Mouse (Mus musculus): ENCODE data around the gene Trir. TPM values are rescaled to one million over a fixed set of nuclear protein-coding genes. Genes with fewer than 3 reads are reported as not detected.

Gene Trir
- total RNA-seq, 2 experiments from 2014 or later: 82.7 to 88.7 TPM

DNA sequence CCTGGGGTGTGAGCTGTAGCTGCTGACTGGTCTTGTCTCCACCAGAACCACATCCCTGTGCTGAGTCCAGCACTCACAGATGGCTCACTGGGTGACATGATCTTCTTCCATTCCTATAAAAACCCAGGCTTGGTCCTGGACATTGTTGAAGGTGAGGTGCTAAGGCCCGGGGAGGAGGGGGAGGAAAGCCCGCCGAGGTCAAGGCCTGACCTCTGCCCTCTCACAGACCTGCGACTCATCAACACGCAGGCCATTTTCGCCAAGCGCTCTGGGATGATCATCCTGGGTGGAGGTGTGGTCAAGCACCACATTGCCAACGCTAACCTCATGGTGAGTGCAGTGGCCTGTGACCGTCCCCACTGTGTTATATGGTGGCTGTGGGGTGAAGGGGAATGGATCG lies 47.5 kb downstream of the Trir start:
- intact Hi-C loops (cut with DNase I): loop anchor here (10.0 kb wide), 3 partner anchors 221 to 481 kb away; partner anchors contain the start of genes Dnaja2, Orc6 and Vps35
- no peak for DNase-seq (ENCODE audit: low spot score)

DNA sequence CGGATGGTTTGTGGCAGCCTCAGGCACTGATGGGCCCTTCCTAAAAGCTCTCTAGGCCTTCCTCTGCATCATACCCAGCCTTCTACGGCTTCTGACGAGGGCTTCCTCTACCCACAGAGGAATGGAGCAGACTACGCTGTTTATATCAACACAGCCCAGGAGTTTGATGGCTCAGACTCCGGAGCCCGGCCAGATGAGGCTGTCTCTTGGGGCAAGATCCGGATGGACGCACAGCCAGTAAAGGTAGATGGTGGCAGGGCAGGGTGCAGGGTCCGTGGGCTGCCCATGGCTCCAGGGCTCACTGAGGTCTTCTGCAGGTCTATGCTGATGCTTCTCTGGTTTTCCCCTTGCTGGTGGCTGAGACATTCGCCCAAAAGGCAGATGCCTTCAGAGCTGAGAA lies 48.0 kb downstream of the Trir start:
- DNase-seq (ENCODE audit: low spot score): no peak
- intact Hi-C loops (cut with DNase I): loop anchor here (10.0 kb wide), 3 partner anchors 220 to 480 kb away; partner anchors contain the start of genes Dnaja2, Orc6 and Vps35

DNA sequence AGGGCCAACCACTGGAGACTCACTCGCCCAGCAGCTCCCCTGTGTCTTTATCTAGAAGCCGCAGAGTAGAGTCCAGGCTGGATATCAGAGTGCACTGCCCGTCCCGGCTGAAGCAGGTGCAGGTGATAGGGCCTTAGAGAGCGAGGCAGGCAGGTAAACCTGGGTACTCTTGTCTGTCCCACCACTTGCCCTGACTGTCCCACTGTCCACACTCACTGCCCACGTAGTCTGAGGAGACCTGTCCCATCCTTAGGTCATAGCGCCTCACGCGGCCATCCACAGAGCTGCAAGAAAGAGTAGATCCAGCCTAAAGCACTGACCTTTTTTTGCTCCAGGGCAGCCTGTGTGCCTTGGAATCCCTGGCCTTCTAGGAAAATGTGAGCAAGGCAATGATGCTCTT lies 49.4 kb downstream of the Trir start:
- no peak for DNase-seq (ENCODE audit: low spot score)
- intact Hi-C loops (cut with DNase I): loop anchor here (10.0 kb wide), 3 partner anchors 219 to 479 kb away; partner anchors contain the start of genes Dnaja2, Orc6 and Vps35

DNA sequence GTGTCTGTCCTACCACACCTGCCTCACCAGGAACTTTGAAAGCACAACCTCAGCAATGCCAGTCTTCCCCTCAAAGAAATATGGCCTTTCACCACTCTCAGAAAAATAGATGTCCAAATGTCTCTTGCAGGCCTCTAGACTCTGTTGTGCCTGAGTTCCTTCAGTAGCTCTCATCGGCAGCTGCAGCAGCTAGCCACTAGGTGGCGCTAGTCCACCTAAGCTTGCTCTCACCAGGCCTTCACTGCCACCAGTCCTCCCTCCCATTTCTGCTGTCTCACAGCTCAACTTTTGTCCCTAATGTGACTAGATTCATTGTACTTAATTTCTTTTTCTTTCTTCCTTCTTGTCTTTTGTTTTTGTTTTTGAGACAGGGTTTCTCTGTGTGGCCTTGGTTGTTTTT lies 50.4 kb downstream of the Trir start:
- peak; percentile 50 for DNase-seq (ENCODE audit: low spot score)
- intact Hi-C loops (cut with DNase I): loop anchor here (1.0 to 10.0 kb wide), 4 partner anchors 94 to 478 kb away; partner anchors contain the start of genes Dnaja2, Orc6 and Vps35

Small RNA genes within 50 kb of the gene (microRNA-seq; reads per million reads assigned to microRNA genes)
- gene Mir7070: not detected

Other genes starting within 250 kb of the Trir start
- gene Nfix, start 226.5 kb upstream of the Trir start, total RNA-seq (2021): 100 to 1,000 TPM; 287 to 311 TPM
- gene Dand5, start 204.0 kb upstream of the Trir start, total RNA-seq (2021): 10 to 100 TPM in 1 of 2 experiments, 1 to 10 TPM in 1; 9.6 to 10.3 TPM
- 10 to 100 TPM; 28.9 to 30.0 TPM for gene Gadd45gip1, start 195.3 kb upstream of the Trir start, total RNA-seq (2021)
- 10 to 100 TPM; 80.8 to 81.1 TPM for gene Rad23a, start 186.2 kb upstream of the Trir start, total RNA-seq (2021)
- gene Calr, start 179.9 kb upstream of the Trir start, total RNA-seq (2021): 100 to 1,000 TPM; 365 to 441 TPM
- gene Farsa, start 169.8 kb upstream of the Trir start, total RNA-seq (2021): 10 to 100 TPM; 24.7 to 25.5 TPM
- gene Syce2, start 154.7 kb upstream of the Trir start, total RNA-seq (2021): 1 to 10 TPM; 2.3 to 3.0 TPM
- 10 to 100 TPM; 63.1 to 68.2 TPM for gene Gcdh, start 132.9 kb upstream of the Trir start, total RNA-seq (2021)
- gene Klf1, start 124.9 kb upstream of the Trir start, total RNA-seq (2021): not detected
- 1 to 10 TPM; 7.7 to 7.9 TPM for gene Dnase2a, start 118.3 kb upstream of the Trir start, total RNA-seq (2021)
- under 1 TPM; 0.08 to 0.14 TPM for gene Mast1, start 89.5 kb upstream of the Trir start, total RNA-seq (2021)
- gene Rtbdn, start 79.8 kb upstream of the Trir start, total RNA-seq (2021): not detected
- not detected for gene Gm49661, start 57.4 kb upstream of the Trir start, total RNA-seq (2021)
- 100 to 1,000 TPM; 650 to 659 TPM for gene Prdx2, start 57.2 kb upstream of the Trir start, total RNA-seq (2021)
- 10 to 100 TPM; 45.2 to 48.2 TPM for gene Rnaseh2a, start 57.1 kb upstream of the Trir start, total RNA-seq (2021)
- 10 to 100 TPM; 13.8 to 17.2 TPM for gene Junb, start 48.1 kb upstream of the Trir start, total RNA-seq (2021)
- gene Hook2, start 36.2 kb upstream of the Trir start, total RNA-seq (2021): 1 to 10 TPM; 2.0 to 2.1 TPM
- not detected for gene Best2, start 12.3 kb upstream of the Trir start, total RNA-seq (2021)
- 10 to 100 TPM; 65.0 to 67.4 TPM for gene Asna1, start 1.5 kb upstream of the Trir start, total RNA-seq (2021)
- gene Tnpo2, start 10.1 kb downstream of the Trir start, total RNA-seq (2021): 10 to 100 TPM; 28.0 to 28.7 TPM
- 1 to 10 TPM; 3.5 to 4.6 TPM for gene Fbxw9, start 33.2 kb downstream of the Trir start, total RNA-seq (2021)
- not detected for gene Gm5741, start 41.2 kb downstream of the Trir start, total RNA-seq (2021)
- 10 to 100 TPM; 26.4 to 26.5 TPM for gene Dhps, start 44.9 kb downstream of the Trir start, total RNA-seq (2021)
- gene Wdr83os, start 53.9 kb downstream of the Trir start, total RNA-seq (2021): 10 to 100 TPM; 39.4 to 43.1 TPM
- gene Wdr83, start 54.5 kb downstream of the Trir start, total RNA-seq (2021): 10 to 100 TPM; 31.8 to 35.3 TPM
- 10 to 100 TPM; 24.7 to 26.5 TPM for gene Man2b1, start 56.4 kb downstream of the Trir start, total RNA-seq (2021)
- gene Zfp791, start 96.3 kb downstream of the Trir start, total RNA-seq (2021): 1 to 10 TPM; 2.1 to 2.6 TPM
- not detected for gene Cks1brt, start 125.1 kb downstream of the Trir start, total RNA-seq (2021)
- not detected for gene Olfr371, start 199.2 kb downstream of the Trir start, total RNA-seq (2021)